Mouse (Mus musculus): ENCODE data around the gene Stt3b. TPM values are rescaled to one million over a fixed set of nuclear protein-coding genes. Genes with fewer than 3 reads are reported as not detected.
A peak's percentile ranks its signal among the peaks of the same experiment; 100 is the strongest.

Gene Stt3b
- total RNA-seq (2021), result 10 to 100 TPM; 85.0 to 87.8 TPM

GRCm38 (mm10) chr9:115310346-115311222, at the start of gene Stt3b:
TSS of gene Stt3b (minus strand) at chr9:115310421.
- peak; percentile 100 for DNase-seq

GRCm38 (mm10) chr9:115358421-115358820, 48.2 kb upstream of the Stt3b start:
- DNase-seq, result no peak

GRCm38 (mm10) chr9:115357996-115358395, 47.8 kb upstream of the Stt3b start:
- DNase-seq, result no peak

GRCm38 (mm10) chr9:115356731-115357458, 46.7 kb upstream of the Stt3b start:
- no peak for DNase-seq

- no peak for DNase-seq
Observed at GRCm38 (mm10) chr9:115355972-115356371, 45.8 kb upstream of the Stt3b start.

- DNase-seq, result peak in 1 of 2 experiments; percentile 7
Observed at GRCm38 (mm10) chr9:115349741-115350512, 39.7 kb upstream of the Stt3b start.

GRCm38 (mm10) chr9:115349106-115349505, 38.9 kb upstream of the Stt3b start:
- no peak for DNase-seq

- no peak for DNase-seq
Observed at GRCm38 (mm10) chr9:115344930-115345329, 34.7 kb upstream of the Stt3b start.

- no peak for DNase-seq
Observed at GRCm38 (mm10) chr9:115341576-115341975, 31.4 kb upstream of the Stt3b start.

- no peak for DNase-seq
Observed at GRCm38 (mm10) chr9:115340212-115340815, 30.1 kb upstream of the Stt3b start.

GRCm38 (mm10) chr9:115338816-115339215, 28.6 kb upstream of the Stt3b start:
- no peak for DNase-seq

- DNase-seq, result no peak
Observed at GRCm38 (mm10) chr9:115333016-115333415, 22.8 kb upstream of the Stt3b start.

GRCm38 (mm10) chr9:115332339-115332738, 22.1 kb upstream of the Stt3b start:
- DNase-seq, result no peak

- DNase-seq, result no peak
Observed at GRCm38 (mm10) chr9:115330861-115331476, 20.7 kb upstream of the Stt3b start.

- no peak for DNase-seq
Observed at GRCm38 (mm10) chr9:115326533-115326890, 16.3 kb upstream of the Stt3b start.

GRCm38 (mm10) chr9:115325831-115326532, 15.8 kb upstream of the Stt3b start:
- no peak for DNase-seq

- no peak for DNase-seq
Observed at GRCm38 (mm10) chr9:115323572-115323971, 13.4 kb upstream of the Stt3b start.

GRCm38 (mm10) chr9:115322385-115322784, 12.2 kb upstream of the Stt3b start:
- no peak for DNase-seq

GRCm38 (mm10) chr9:115321052-115321451, 10.8 kb upstream of the Stt3b start:
- no peak for DNase-seq

- DNase-seq, result no peak
Observed at GRCm38 (mm10) chr9:115320156-115320555, 9.9 kb upstream of the Stt3b start.
